Comparison of ENCODE assay signal across 28 mouse cellular contexts in the genomic region with DNA sequence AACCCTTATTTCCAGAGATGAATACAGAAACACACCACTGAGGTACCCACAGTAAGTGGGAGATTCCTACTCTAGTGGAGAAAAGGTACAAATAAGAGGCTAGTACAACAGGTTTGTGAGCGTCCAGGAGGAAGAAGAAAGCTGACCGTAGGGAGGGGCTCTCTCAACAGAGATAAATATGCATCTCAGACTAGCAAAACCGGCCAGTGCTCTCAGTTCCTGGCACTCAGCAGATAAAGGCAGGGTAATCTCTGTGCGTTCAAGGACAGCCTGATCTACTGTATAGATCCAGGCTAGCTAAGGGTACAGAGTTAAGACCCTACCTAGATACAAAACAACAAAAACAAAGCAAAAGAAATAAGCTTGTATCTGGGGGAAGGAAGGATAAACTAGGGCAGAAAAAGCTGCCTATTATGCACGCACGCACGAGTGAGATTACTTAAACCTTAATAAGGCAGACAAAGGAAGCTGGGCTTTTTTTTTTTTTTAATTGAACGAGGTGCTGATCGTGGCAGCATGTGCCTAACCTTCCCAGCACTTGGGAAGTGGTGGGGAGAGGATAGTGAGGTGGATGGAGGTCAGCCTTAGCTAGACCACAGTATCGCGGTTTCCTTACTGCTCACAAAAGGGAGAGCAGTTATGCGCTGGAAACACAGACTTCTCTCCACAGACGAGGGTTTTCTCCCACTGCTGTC. TPM values are rescaled to one million over a fixed set of nuclear protein-coding genes. Genes with fewer than 3 reads are reported as not detected.
DNase-seq lines count a peak whose midpoint lies in the region; ATAC-seq and TF ChIP-seq lines count a peak whose summit lies in the region.
"Had no signal": no experiment of that assay in that cellular context is flagged by ENCODE, and none has a peak within 500 bp of the region (broad histone marks: within the 10 kb centered on the region; RNA-seq: fewer than 3 reads in every experiment).

No protein-coding gene starts in this region.

- no peak for TF ChIP-seq POLR2A in brain, embryonic 14.5 days (IDR thresholded peaks at IDR 0.05; ENCODE audit: borderline replicate concordance, extremely low read depth, insufficient read depth, insufficient read length, poor library complexity, severe bottlenecking)

- 73% methylated on average over 13 of the region's 13 CpGs for WGBS in kidney, embryonic 16.5 days

- DNase-seq in ES-CJ7 (ENCODE audit: low read depth, low spot score) = peak; percentile 70
- peak; percentile 6 for DNase-seq in brain, embryonic 14.5 days (ENCODE audit: low read depth)
- DNase-seq in gastrocnemius, postnatal 36 days = no peak
- DNase-seq: adrenal gland, adult 2 months; adrenal gland, postnatal 25 days; B cell, adult 2 months; cerebellum, adult 8-10 months; cerebellum, postnatal 14 days; forebrain, postnatal 0 days; heart, adult 18-20 months; heart, postnatal 10 days; heart, postnatal 4 days; kidney, adult 2 months had no signal

- H3K36me3 ChIP-seq in E14TG2a.4 (ENCODE audit: insufficient read depth, low read length) = no peaks in the 10 kb centered on the region
- no peaks in the 10 kb centered on the region for H3K36me3 ChIP-seq in kidney, embryonic 16.5 days (ENCODE audit: insufficient read depth, low read length)
- H3K36me3 ChIP-seq: embryonic facial prominence, embryonic 10.5 days; G1E; heart, embryonic 10.5 days; hindbrain, embryonic 12.5 days had no signal

- H3K4me3 ChIP-seq in E14TG2a.4 (replicated peaks; ENCODE audit: low read length) = peak overlapping the region; percentile 68
- H3K4me3 ChIP-seq in kidney, embryonic 16.5 days (ENCODE audit: low read length) = no peak overlapping the region
- H3K4me3 ChIP-seq: embryonic facial prominence, embryonic 10.5 days; forebrain, embryonic 13.5 days; heart, embryonic 10.5 days; hindbrain, embryonic 12.5 days had no signal

- no peak overlapping the region for H3K9ac ChIP-seq in kidney, embryonic 16.5 days (replicated peaks; ENCODE audit: low read length)
- H3K9ac ChIP-seq: forebrain, embryonic 13.5 days; forebrain, postnatal 0 days; hindbrain, embryonic 12.5 days had no signal

- H3K27ac ChIP-seq in kidney, embryonic 16.5 days (ENCODE audit: low read length) = no peak overlapping the region
- H3K27ac ChIP-seq: embryonic facial prominence, embryonic 10.5 days; forebrain, embryonic 13.5 days; heart, embryonic 10.5 days; hindbrain, embryonic 12.5 days had no signal

- H3K9me3 ChIP-seq in E14TG2a.4 (ENCODE audit: low read length) = no peaks in the 10 kb centered on the region
- H3K9me3 ChIP-seq in kidney, embryonic 16.5 days (ENCODE audit: low read length) = no peaks in the 10 kb centered on the region
- H3K9me3 ChIP-seq: embryonic facial prominence, embryonic 10.5 days; forebrain, embryonic 13.5 days; G1E; heart, embryonic 10.5 days; hindbrain, embryonic 12.5 days had no signal

- TF ChIP-seq CTCF in E14TG2a.4 (conservative IDR thresholded peaks at IDR 0.05; ENCODE audit: low read length) = no peak
- TF ChIP-seq CTCF in brain, embryonic 14.5 days (IDR thresholded peaks at IDR 0.05; ENCODE audit: borderline replicate concordance, extremely low read depth, insufficient read depth, insufficient read length) = no peak

- H3K4me2 ChIP-seq in kidney, embryonic 16.5 days (replicated peaks; ENCODE audit: low read depth, low read length) = no peak overlapping the region
- H3K4me2 ChIP-seq: forebrain, embryonic 13.5 days; hindbrain, embryonic 12.5 days had no signal

- intact Hi-C loops in gastrocnemius, postnatal 36 days (cut with DNase I) = no loop called here

- peaks cover 76% of the 10 kb centered on the region for H3K4me1 ChIP-seq in E14TG2a.4 (replicated peaks; ENCODE audit: low read depth, low read length)
- no peaks in the 10 kb centered on the region for H3K4me1 ChIP-seq in kidney, embryonic 16.5 days (ENCODE audit: insufficient read depth, low read length)
- H3K4me1 ChIP-seq: embryonic facial prominence, embryonic 10.5 days; forebrain, embryonic 13.5 days; heart, embryonic 10.5 days; hindbrain, embryonic 12.5 days had no signal

- H3K27me3 ChIP-seq in E14TG2a.4 (ENCODE audit: insufficient read depth, low read length) = no peaks in the 10 kb centered on the region
- H3K27me3 ChIP-seq in kidney, embryonic 16.5 days (ENCODE audit: insufficient read depth, low read length) = no peaks in the 10 kb centered on the region
- H3K27me3 ChIP-seq: forebrain, embryonic 13.5 days; hindbrain, embryonic 12.5 days had no signal

- no peak for ATAC-seq in activated CD4-positive, CD25-positive, alpha-beta regulatory T cell, adult 4 months
- no peak for ATAC-seq in kidney, embryonic 16.5 days (ENCODE audit: low FRiP score, low TSS enrichment)
- ATAC-seq: CD4-positive, CD25-positive, alpha-beta regulatory T cell, adult 4 months; forebrain, embryonic 13.5 days; forebrain, postnatal 0 days; hindbrain, embryonic 16.5 days had no signal

RNA-seq across cellular contexts. Expression of a gene that starts 2.0 kb away (rescaled TPM):
- polyA plus RNA-seq in brain, embryonic 14.5 days (2012; rRNA removed) = 4.1 and 4.5 TPM in 2 replicates
- polyA plus RNA-seq in activated CD4-positive, CD25-positive, alpha-beta regulatory T cell, adult 4 months (2017; shearing (Covaris generic)) = not detected
- not detected for total RNA-seq in gastrocnemius, postnatal 36 days (2021)
- 0.27 TPM in 1 of 2 replicates, not detected in the other for polyA plus RNA-seq in kidney, embryonic 16.5 days (2015; fragmentation: Nextera tagmentation; extraction: Ambion mirVana)
- total RNA-seq: adrenal gland, adult 2 months; adrenal gland, postnatal 25 days; G1E; gastrocnemius, adult 18-20 months; gastrocnemius, postnatal 4 days; heart, adult 18-20 months; heart, postnatal 10 days; heart, postnatal 4 days had no signal
- polyA plus RNA-seq: adrenal gland, adult 2 months; CD4-positive, CD25-positive, alpha-beta regulatory T cell, adult 4 months; embryonic facial prominence, embryonic 10.5 days; embryonic facial prominence, embryonic 14.5 days; G1E; heart, embryonic 10.5 days; heart, embryonic 14.5 days; intestine, embryonic 14.5 days; kidney, adult 2 months had no signal

RNA-seq across cellular contexts. Expression of a gene that starts 10.4 kb away (rescaled TPM):
- polyA plus RNA-seq in brain, embryonic 14.5 days (2012; rRNA removed) = 0.20 TPM in 1 of 2 replicates, not detected in the other
- polyA plus RNA-seq in activated CD4-positive, CD25-positive, alpha-beta regulatory T cell, adult 4 months (2017; shearing (Covaris generic)) = not detected
- not detected for total RNA-seq in gastrocnemius, postnatal 36 days (2021)
- 92.0 and 109 TPM in 2 replicates for polyA plus RNA-seq in kidney, embryonic 16.5 days (2015; fragmentation: Nextera tagmentation; extraction: Ambion mirVana)
- total RNA-seq: forebrain, postnatal 0 days; G1E; gastrocnemius, postnatal 4 days; heart, postnatal 10 days; heart, postnatal 4 days had no signal
- polyA plus RNA-seq: adrenal gland, adult 2 months; CD4-positive, CD25-positive, alpha-beta regulatory T cell, adult 4 months; embryonic facial prominence, embryonic 10.5 days; forebrain, embryonic 13.5 days; forebrain, postnatal 0 days; G1E; heart, embryonic 10.5 days; heart, embryonic 14.5 days; hindbrain, embryonic 12.5 days; hindbrain, embryonic 16.5 days had no signal

RNA-seq across cellular contexts. Expression of a gene that starts 12.5 kb away (rescaled TPM):
- 3.9 TPM in 2 replicates for polyA plus RNA-seq in brain, embryonic 14.5 days (2012; rRNA removed)
- polyA plus RNA-seq in activated CD4-positive, CD25-positive, alpha-beta regulatory T cell, adult 4 months (2017; shearing (Covaris generic)) = under 1 TPM in 1 of 2 experiments, not detected in 1; 0.16 TPM
- total RNA-seq in gastrocnemius, postnatal 36 days (2021) = not detected
- 1.6 and 2.0 TPM in 2 replicates for polyA plus RNA-seq in kidney, embryonic 16.5 days (2015; fragmentation: Nextera tagmentation; extraction: Ambion mirVana)
- total RNA-seq: adrenal gland, adult 2 months; adrenal gland, postnatal 25 days; G1E; gastrocnemius, adult 18-20 months; heart, adult 18-20 months; heart, postnatal 10 days; heart, postnatal 4 days had no signal
- polyA plus RNA-seq: adrenal gland, adult 2 months; CD4-positive, CD25-positive, alpha-beta regulatory T cell, adult 4 months; G1E had no signal

RNA-seq across cellular contexts. Expression of a gene that starts 29.6 kb away (rescaled TPM):
- 0.27 and 0.42 TPM in 2 replicates for polyA plus RNA-seq in brain, embryonic 14.5 days (2012; rRNA removed)
- polyA plus RNA-seq in activated CD4-positive, CD25-positive, alpha-beta regulatory T cell, adult 4 months (2017; shearing (Covaris generic)) = 1 to 10 TPM; 2.7 to 3.1 TPM
- total RNA-seq in gastrocnemius, postnatal 36 days (2021) = not detected
- 0.28 and 0.50 TPM in 2 replicates for polyA plus RNA-seq in kidney, embryonic 16.5 days (2015; fragmentation: Nextera tagmentation; extraction: Ambion mirVana)
- total RNA-seq: adrenal gland, adult 2 months; adrenal gland, postnatal 25 days; gastrocnemius, adult 18-20 months; heart, adult 18-20 months; heart, postnatal 10 days; heart, postnatal 4 days had no signal
- polyA plus RNA-seq: G1E; kidney, adult 2 months had no signal

RNA-seq across cellular contexts. Expression of a gene that starts 38.6 kb away (rescaled TPM):
- not detected in 2 replicates for polyA plus RNA-seq in brain, embryonic 14.5 days (2012; rRNA removed)
- polyA plus RNA-seq in activated CD4-positive, CD25-positive, alpha-beta regulatory T cell, adult 4 months (2017; shearing (Covaris generic)) = not detected
- total RNA-seq in gastrocnemius, postnatal 36 days (2021) = not detected
- not detected in 2 replicates for polyA plus RNA-seq in kidney, embryonic 16.5 days (2015; fragmentation: Nextera tagmentation; extraction: Ambion mirVana)
- total RNA-seq: adrenal gland, adult 2 months; adrenal gland, postnatal 25 days; forebrain, postnatal 0 days; G1E; gastrocnemius, adult 18-20 months; gastrocnemius, postnatal 4 days; heart, adult 18-20 months; heart, postnatal 10 days; heart, postnatal 4 days had no signal
- polyA plus RNA-seq: adrenal gland, adult 2 months; CD4-positive, CD25-positive, alpha-beta regulatory T cell, adult 4 months; embryonic facial prominence, embryonic 10.5 days; embryonic facial prominence, embryonic 14.5 days; forebrain, embryonic 13.5 days; forebrain, postnatal 0 days; heart, embryonic 10.5 days; heart, embryonic 14.5 days; hindbrain, embryonic 12.5 days; hindbrain, embryonic 16.5 days; intestine, embryonic 14.5 days; kidney, adult 2 months had no signal

Comparison
In these comparisons a context has a peak if more than half of its experiments do, and no peak if none do; other contexts are left out.
1. DNase-seq: peak in ES-CJ7 (single experiment) and brain, embryonic 14.5 days (single experiment); none in gastrocnemius, postnatal 36 days (0 of 2).
2. RNA of a gene that starts 10.4 kb away (polyA plus RNA-seq): 92.0 to 109 TPM in kidney, embryonic 16.5 days; 0.20 TPM in brain, embryonic 14.5 days and not detected in activated CD4-positive, CD25-positive, alpha-beta regulatory T cell, adult 4 months; every median in the first group is over 10 times any median in the second.